Mouse (Mus musculus) forebrain, embryonic 16.5 days (tissue): ENCODE measurements around the gene Ano3. TPM values are rescaled to one million over a fixed set of nuclear protein-coding genes. Genes with fewer than 3 reads are reported as not detected.

ENCODE experiments used
- ATAC-seq: fragments of 200-750 bp; cut with Nextera tagmentation; 2 replicates; pipeline ENCODE4 v1.8.0; 2017; ENCODE audit warnings: mild to moderate bottlenecking, moderate library complexity
- H3K27ac ChIP-seq: fragments of 300-500 bp; sonication (generic); 2 replicates; pipeline ENCODE4 v1.5.1; 2014; ENCODE audit warnings: low read length, control low read depth
- H3K27me3 ChIP-seq: fragments of 300-500 bp; sonication (generic); replicated peaks from 2 replicates; pipeline ENCODE4 v1.6.1; 2014; ENCODE audit warnings: low read length; ENCODE audit not compliant: control insufficient read depth, insufficient read depth
- H3K36me3 ChIP-seq: fragments of 300-500 bp; sonication (generic); 2 replicates; pipeline ENCODE4 v1.6.1; 2014; ENCODE audit not compliant: control insufficient read depth, insufficient read depth
- H3K4me1 ChIP-seq: fragments of 300-500 bp; sonication (generic); replicated peaks from 2 replicates; pipeline ENCODE4 v1.6.1; 2014; ENCODE audit warnings: low read length; ENCODE audit not compliant: control insufficient read depth, insufficient read depth
- H3K4me2 ChIP-seq: fragments of 300-500 bp; sonication (generic); 2 replicates; pipeline ENCODE4 v1.6.1; 2014; ENCODE audit warnings: mild to moderate bottlenecking, low read length, control low read depth
- H3K4me3 ChIP-seq: fragments of 300-500 bp; sonication (generic); replicated peaks from 2 replicates; pipeline ENCODE4 v1.5.1; 2014; ENCODE audit warnings: mild to moderate bottlenecking, low read length, control low read depth
- H3K9ac ChIP-seq: fragments of 300-500 bp; sonication (generic); replicated peaks from 2 replicates; pipeline ENCODE4 v1.6.1; 2014; ENCODE audit warnings: low read depth, low read length, control low read depth
- H3K9me3 ChIP-seq: fragments of 300-500 bp; sonication (generic); 2 replicates; pipeline ENCODE4 v1.6.1; 2016; ENCODE audit warnings: low read length; ENCODE audit not compliant: control insufficient read depth
- WGBS: fragments of 180-500 bp; shearing (Covaris S2); extraction: QIAGEN DNeasy Blood & Tissue Kit; methylation state at CpG from one replicate; pipeline ENCODE4 v1.1.7; 2014; 5-methylcytosine and 5-hydroxymethylcytosine counted together
- polyA plus RNA-seq: library from polyadenylated mRNA; unstranded; fragments of >200 nt; fragmentation: Nextera tagmentation; extraction: Ambion mirVana; gene quantifications from 2 replicates; pipeline ENCODE4 v1.2.1, GENCODE M21; 2015

Gene Ano3
- polyA plus RNA-seq, 1 experiment from 2014 or later: 0.77 TPM

GRCm38 (mm10) chr2:110863376-110863775 lies 87.3 kb downstream of the Ano3 start:
- Histone ChIP-seq H3K36me3 (no peaks in the 10 kb centered on the region), H3K4me1 (no peaks in the 10 kb centered on the region), H3K27ac (no peak overlapping the region), H3K4me2 (no peak overlapping the region), H3K9ac (no peak overlapping the region), H3K27me3 (no peaks in the 10 kb centered on the region), H3K4me3 (no peak overlapping the region), H3K9me3 (no peaks in the 10 kb centered on the region)
- ATAC-seq: no peak
- 94% methylated on average over 4 of the region's 4 CpGs for WGBS

GRCm38 (mm10) chr2:110839559-110840243 lies 111.0 kb downstream of the Ano3 start:
- no peaks in the 10 kb centered on the region for H3K9me3 ChIP-seq
- peak; percentile 86 for ATAC-seq
- no peaks in the 10 kb centered on the region for H3K36me3 ChIP-seq
- no peak overlapping the region for H3K27ac ChIP-seq
- H3K4me1 ChIP-seq: no peaks in the 10 kb centered on the region
- no peak overlapping the region for H3K9ac ChIP-seq
- H3K27me3 ChIP-seq: no peaks in the 10 kb centered on the region
- no peak overlapping the region for H3K4me2 ChIP-seq
- H3K4me3 ChIP-seq: no peak overlapping the region
- WGBS: 34% methylated on average over 7 of the region's 7 CpGs

GRCm38 (mm10) chr2:110816189-110816588 lies 134.5 kb downstream of the Ano3 start:
- no peak overlapping the region for H3K27ac ChIP-seq
- no peak overlapping the region for H3K9ac ChIP-seq
- H3K9me3 ChIP-seq: no peaks in the 10 kb centered on the region
- no peaks in the 10 kb centered on the region for H3K4me1 ChIP-seq
- no peaks in the 10 kb centered on the region for H3K27me3 ChIP-seq
- no peaks in the 10 kb centered on the region for H3K36me3 ChIP-seq
- no peak for ATAC-seq
- H3K4me3 ChIP-seq: no peak overlapping the region
- no peak overlapping the region for H3K4me2 ChIP-seq

GRCm38 (mm10) chr2:110814964-110815363 lies 135.8 kb downstream of the Ano3 start:
- Histone ChIP-seq H3K9ac (no peak overlapping the region), H3K4me1 (no peaks in the 10 kb centered on the region), H3K4me3 (no peak overlapping the region), H3K36me3 (no peaks in the 10 kb centered on the region), H3K27me3 (no peaks in the 10 kb centered on the region), H3K4me2 (no peak overlapping the region), H3K27ac (no peak overlapping the region), H3K9me3 (no peaks in the 10 kb centered on the region)
- no peak for ATAC-seq
- 84% methylated on average over 1 of the region's 1 CpGs for WGBS

- 91% methylated on average over 5 of the region's 5 CpGs for WGBS
- no peak for ATAC-seq
Observed at GRCm38 (mm10) chr2:110806302-110807093, 144.2 kb downstream of the Ano3 start.

GRCm38 (mm10) chr2:110795928-110796327 lies 154.8 kb downstream of the Ano3 start:
- no peak overlapping the region for H3K4me2 ChIP-seq
- no peaks in the 10 kb centered on the region for H3K4me1 ChIP-seq
- H3K9ac ChIP-seq: no peak overlapping the region
- WGBS: 53% methylated on average over 1 of the region's 1 CpGs
- no peaks in the 10 kb centered on the region for H3K9me3 ChIP-seq
- H3K27ac ChIP-seq: no peak overlapping the region
- no peak for ATAC-seq
- no peaks in the 10 kb centered on the region for H3K36me3 ChIP-seq
- no peak overlapping the region for H3K4me3 ChIP-seq
- no peaks in the 10 kb centered on the region for H3K27me3 ChIP-seq

More at GRCm38 (mm10) chr2:110806302-110807093, 144.2 kb downstream of the Ano3 start:
- no peak overlapping the region for H3K4me2 ChIP-seq
- no peak overlapping the region for H3K9ac ChIP-seq
- H3K27ac ChIP-seq: no peak overlapping the region
- H3K4me1 ChIP-seq: no peaks in the 10 kb centered on the region
- H3K27me3 ChIP-seq: no peaks in the 10 kb centered on the region
- H3K36me3 ChIP-seq: no peaks in the 10 kb centered on the region
- no peaks in the 10 kb centered on the region for H3K9me3 ChIP-seq
- no peak overlapping the region for H3K4me3 ChIP-seq

- no peak overlapping the region for H3K27ac ChIP-seq
- no peaks in the 10 kb centered on the region for H3K4me1 ChIP-seq
- H3K27me3 ChIP-seq: no peaks in the 10 kb centered on the region
- no peak for ATAC-seq
- no peak overlapping the region for H3K4me2 ChIP-seq
- WGBS: 70% methylated on average over 3 of the region's 3 CpGs
- no peaks in the 10 kb centered on the region for H3K36me3 ChIP-seq
- no peak overlapping the region for H3K9ac ChIP-seq
- no peak overlapping the region for H3K4me3 ChIP-seq
- no peaks in the 10 kb centered on the region for H3K9me3 ChIP-seq
Observed at GRCm38 (mm10) chr2:110795433-110795832, 155.3 kb downstream of the Ano3 start.

GRCm38 (mm10) chr2:110787396-110787795 lies 163.3 kb downstream of the Ano3 start:
- Histone ChIP-seq H3K9me3 (no peaks in the 10 kb centered on the region), H3K9ac (no peak overlapping the region), H3K27ac (no peak overlapping the region; the same call in 1 of the 2 replicates), H3K36me3 (no peaks in the 10 kb centered on the region), H3K4me1 (no peaks in the 10 kb centered on the region), H3K27me3 (no peaks in the 10 kb centered on the region), H3K4me2 (no peak overlapping the region), H3K4me3 (no peak overlapping the region)
- WGBS: 54% methylated on average over 3 of the region's 3 CpGs
- ATAC-seq: peak; percentile 64; the same call in 1 of the 2 replicates

GRCm38 (mm10) chr2:110759434-110759833 lies 191.3 kb downstream of the Ano3 start:
- H3K27me3 ChIP-seq: no peaks in the 10 kb centered on the region
- H3K9ac ChIP-seq: no peak overlapping the region
- no peak overlapping the region for H3K4me3 ChIP-seq
- H3K36me3 ChIP-seq: no peaks in the 10 kb centered on the region
- H3K4me2 ChIP-seq: no peak overlapping the region
- no peak overlapping the region for H3K27ac ChIP-seq
- no peaks in the 10 kb centered on the region for H3K9me3 ChIP-seq
- peak; percentile 88 for ATAC-seq
- no peaks in the 10 kb centered on the region for H3K4me1 ChIP-seq
- 17% methylated on average over 2 of the region's 2 CpGs for WGBS
